Mouse (Mus musculus) adrenal gland, postnatal 4 days (tissue): ENCODE measurements at regions not wholly inside any gene's neighbourhood (a gene's known extent, or its start where the extent isn't known, plus 50 kb on each side); places are given as distances from the start of the nearest gene placed in this dataset.

Experiments used
- DNase-seq, 2 experiments: peaks; one replicate each; pipeline ENCODE4 v3.0.0; 2021 to 2022; ENCODE audit warnings: low spot score in 2 of 2, mixed read lengths in 2 of 2

DNA sequence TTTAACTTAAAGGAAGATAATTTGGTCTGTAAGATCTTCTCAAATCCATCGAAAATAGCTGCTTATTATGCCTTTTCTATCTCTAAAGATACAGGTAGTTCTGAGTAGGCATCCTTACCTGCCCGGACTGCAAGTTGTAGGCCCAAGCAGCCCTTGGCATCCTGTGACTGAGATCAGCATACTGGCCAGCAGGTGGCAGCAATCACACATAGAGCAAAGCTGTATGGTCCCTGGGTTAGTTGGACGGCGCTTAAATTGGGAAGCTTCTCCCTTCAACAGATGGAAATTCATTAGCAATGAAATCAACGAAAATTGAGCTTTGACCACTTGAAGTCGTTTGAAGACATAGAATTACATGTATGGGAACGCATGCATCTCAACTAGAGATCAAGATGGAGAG lies 61.0 kb downstream of the Ccng2 start:
- DNase-seq, result peak; percentile 18 to 43

DNA sequence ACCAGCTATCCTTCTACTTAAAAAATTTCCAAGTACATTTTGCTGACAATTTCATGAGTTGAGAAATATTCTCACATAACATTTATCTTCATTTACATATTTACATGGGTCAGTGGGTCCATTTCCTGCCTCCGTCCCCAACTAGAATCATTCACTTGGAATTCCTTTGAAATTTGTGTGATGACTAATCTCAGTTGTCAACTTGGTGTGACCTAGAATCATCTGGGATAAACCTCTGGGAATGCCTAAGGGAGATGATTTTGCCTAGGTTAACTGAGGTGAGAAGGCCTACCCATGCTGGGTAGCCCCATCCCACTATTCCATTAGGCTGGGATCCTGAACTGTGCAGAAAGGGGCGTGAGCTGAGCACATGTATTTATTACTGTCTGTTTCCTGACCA lies 63.8 kb downstream of the Ccng2 start:
- DNase-seq, result no peak

DNA sequence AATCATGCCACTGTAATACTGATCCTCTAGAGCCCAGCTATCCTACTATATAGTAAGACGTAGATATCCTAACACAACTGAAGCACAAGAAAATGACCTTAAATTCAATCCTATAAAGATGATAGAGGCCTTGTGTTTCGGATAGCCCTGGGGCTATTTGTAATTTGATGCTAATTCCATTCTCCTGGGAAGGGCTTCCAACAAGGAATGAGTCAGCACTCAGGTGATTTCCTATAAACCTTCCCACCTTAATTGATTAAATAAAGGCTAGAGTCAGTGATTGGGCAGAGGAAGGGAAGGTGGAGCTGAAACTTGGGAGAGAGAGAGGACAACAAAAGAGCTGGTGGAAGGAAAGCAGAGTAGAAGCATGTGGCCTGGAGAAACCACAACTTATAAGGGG lies 86.0 kb downstream of the Ccng2 start:
- DNase-seq, result no peak
